Mouse (Mus musculus) heart, adult 18-20 months (tissue): ENCODE results near the gene Ago3. TPM values are rescaled to one million over a fixed set of nuclear protein-coding genes. Genes with fewer than 3 reads are reported as not detected.

Source experiments
- DNase-seq, 2 experiments: peaks; one replicate each; pipeline ENCODE4 v3.0.0; 2021 to 2022; ENCODE audit warnings: mixed read lengths in 1 of 2
- long read RNA-seq, 2 experiments: library from polyadenylated mRNA; stranded (forward); transcript quantifications; one replicate each; pipeline ENCODE4 v2.0.0; 2021
- total RNA-seq, 2 experiments: library from RNA; stranded (reverse); gene quantifications; 2 replicates each; pipeline ENCODE4 v1.2.3; 2021

The Ago3 gene
- 10 to 100 TPM; 12.5 to 14.4 TPM for total RNA-seq
- long read RNA-seq, experiment 1, partial matches to known transcripts: 0 of 3 reads
- long read RNA-seq, experiment 1, other reads (novel, unspliced or antisense): 3 of 3 reads
- long read RNA-seq, experiment 2, partial matches to known transcripts: 0 of 2 reads
- long read RNA-seq, experiment 2, other reads (novel, unspliced or antisense): 2 of 2 reads

GRCm38 (mm10) chr4:126429347-126430079, at the start of gene Ago3:
TSS of gene Ago3 (minus strand) at chr4:126429556.
- DNase-seq: peak; percentile 97

- no peak for DNase-seq
These were observed 43.7 kb upstream of the Ago3 start for GRCm38 (mm10) chr4:126473031-126473430.

- DNase-seq: no peak
These were observed 40.0 kb upstream of the Ago3 start for GRCm38 (mm10) chr4:126469334-126469733.

- no peak for DNase-seq
These were observed 39.6 kb upstream of the Ago3 start for GRCm38 (mm10) chr4:126468925-126469324.

GRCm38 (mm10) chr4:126468285-126468901, 39.0 kb upstream of the Ago3 start, which contains the start of gene Ago1:
TSS of gene Ago1 (minus strand) at chr4:126468583.
- DNase-seq: peak; percentile 95 to 97

GRCm38 (mm10) chr4:126467721-126468284, 38.4 kb upstream of the Ago3 start:
- DNase-seq: peak; percentile 40 to 51

GRCm38 (mm10) chr4:126466251-126466750, 36.9 kb upstream of the Ago3 start:
- no peak for DNase-seq

- DNase-seq: peak in 1 of 2 experiments; percentile 18
These were observed 36.5 kb upstream of the Ago3 start for GRCm38 (mm10) chr4:126465843-126466242.

- no peak for DNase-seq
These were observed 35.5 kb upstream of the Ago3 start for GRCm38 (mm10) chr4:126464892-126465235.

GRCm38 (mm10) chr4:126464189-126464891, 35.0 kb upstream of the Ago3 start:
- no peak for DNase-seq

GRCm38 (mm10) chr4:126455441-126455840, 26.1 kb upstream of the Ago3 start:
- no peak for DNase-seq

- DNase-seq: no peak
These were observed 25.3 kb upstream of the Ago3 start for GRCm38 (mm10) chr4:126454547-126455254.

GRCm38 (mm10) chr4:126450268-126450667, 20.9 kb upstream of the Ago3 start:
- no peak for DNase-seq

GRCm38 (mm10) chr4:126447126-126447525, 17.8 kb upstream of the Ago3 start:
- peak in 1 of 2 experiments; percentile 12 for DNase-seq

- peak in 1 of 2 experiments; percentile 17 for DNase-seq
These were observed 15.2 kb upstream of the Ago3 start for GRCm38 (mm10) chr4:126444528-126444927.

GRCm38 (mm10) chr4:126438261-126438660, 8.9 kb upstream of the Ago3 start:
- peak in 1 of 2 experiments; percentile 11 for DNase-seq

- no peak for DNase-seq
These were observed 6.9 kb upstream of the Ago3 start for GRCm38 (mm10) chr4:126436268-126436667.

- DNase-seq: no peak
These were observed 4.7 kb upstream of the Ago3 start for GRCm38 (mm10) chr4:126434094-126434493.

GRCm38 (mm10) chr4:126433175-126433574, 3.8 kb upstream of the Ago3 start:
- DNase-seq: peak in 1 of 2 experiments; percentile 17

- DNase-seq: no peak
These were observed 2.4 kb upstream of the Ago3 start for GRCm38 (mm10) chr4:126431746-126432145.

GRCm38 (mm10) chr4:126428682-126429346, 542 bp downstream of the Ago3 start:
- no peak for DNase-seq
